Comparison of ENCODE assay signal across 9 mouse cellular contexts in the genomic region with DNA sequence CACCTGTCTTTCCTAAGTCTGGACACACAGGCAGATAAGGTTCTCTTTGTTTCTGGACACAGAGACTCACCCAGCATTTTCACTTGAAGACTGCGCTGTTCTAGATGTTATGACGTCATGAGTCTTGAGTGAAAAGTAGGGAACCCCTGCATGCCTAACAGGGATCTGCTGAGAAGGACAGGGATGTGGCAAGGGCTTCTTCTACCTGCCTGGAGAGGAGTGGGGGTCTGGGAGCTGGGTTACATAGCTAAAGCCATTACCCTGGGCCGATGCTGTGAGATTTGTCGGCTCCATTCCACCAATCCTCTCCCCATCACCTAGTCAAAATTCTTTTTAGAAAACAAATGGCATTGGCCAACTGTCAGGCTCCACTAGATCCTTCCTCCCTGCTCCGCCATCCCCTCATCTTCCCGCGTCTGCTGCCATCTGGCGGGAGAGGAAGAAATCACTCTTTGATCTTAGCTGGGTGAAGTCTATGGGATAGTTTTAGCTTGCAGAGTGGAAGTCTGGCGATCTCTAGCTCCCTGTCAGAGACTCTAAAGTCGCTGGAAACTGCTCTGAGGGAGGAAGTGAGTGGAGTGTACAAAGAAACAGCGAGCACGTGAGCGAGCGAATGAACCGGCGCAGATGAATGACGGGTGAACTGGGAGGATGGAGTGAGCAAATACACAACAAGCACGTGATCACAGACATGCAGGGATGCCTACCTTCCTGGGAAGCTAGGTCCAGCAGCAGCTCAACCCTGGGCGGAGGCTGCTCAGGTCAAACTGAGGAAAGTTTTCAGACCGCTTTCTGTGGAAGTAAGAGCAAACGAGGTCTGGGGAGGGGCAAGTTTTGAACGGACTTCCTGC. TPM values are rescaled to one million over a fixed set of nuclear protein-coding genes. Genes with fewer than 3 reads are reported as not detected.
DNase-seq lines count a peak whose midpoint lies in the region; ATAC-seq and TF ChIP-seq lines count a peak whose summit lies in the region.
"Had no signal": no experiment of that assay in that cellular context is flagged by ENCODE, and none has a peak within 500 bp of the region (broad histone marks: within the 10 kb centered on the region; RNA-seq: fewer than 3 reads in every experiment).

No protein-coding gene starts in this region.

- H3K9ac ChIP-seq in forebrain, embryonic 13.5 days: peak overlapping the region; percentile 32
- H3K9ac ChIP-seq in liver, embryonic 14.5 days (replicated peaks): no peak overlapping the region
- no peak overlapping the region for H3K9ac ChIP-seq in neural tube, embryonic 14.5 days (replicated peaks; ENCODE audit: low read depth, low read length)

- intact Hi-C loops in heart, postnatal 10 days (cut with DNase I): loop anchor here (1.0 to 5.0 kb wide), 2 partner anchors 55 to 124 kb away; no protein-coding TSS in a partner anchor

- ATAC-seq in forebrain, embryonic 13.5 days: peak; percentile 70
- ATAC-seq in liver, embryonic 14.5 days (ENCODE audit: insufficient read depth): no peak
- peak; percentile 78; the same call in 1 of the 2 replicates for ATAC-seq in neural tube, embryonic 14.5 days (ENCODE audit: low read depth)

- no peaks in the 10 kb centered on the region; the same call in 1 of the 2 replicates for H3K4me1 ChIP-seq in forebrain, embryonic 13.5 days
- no peaks in the 10 kb centered on the region for H3K4me1 ChIP-seq in liver, embryonic 14.5 days (replicated peaks; ENCODE audit: control insufficient read depth in 2 of 2, insufficient read depth in 2 of 2, low read length in 1 of 2)
- no peaks in the 10 kb centered on the region for H3K4me1 ChIP-seq in neural tube, embryonic 14.5 days (ENCODE audit: control insufficient read depth, insufficient read depth, low read length)

- no peaks in the 10 kb centered on the region for H3K36me3 ChIP-seq in forebrain, embryonic 13.5 days (ENCODE audit: poor library complexity, severe bottlenecking)
- H3K36me3 ChIP-seq in liver, embryonic 14.5 days (replicated peaks; ENCODE audit: control insufficient read depth, insufficient read depth, low read depth): no peaks in the 10 kb centered on the region
- no peaks in the 10 kb centered on the region for H3K36me3 ChIP-seq in neural tube, embryonic 14.5 days (ENCODE audit: control insufficient read depth, insufficient read depth, low read length)

- no peaks in the 10 kb centered on the region for H3K9me3 ChIP-seq in forebrain, embryonic 13.5 days (replicated peaks)
- H3K9me3 ChIP-seq in liver, embryonic 14.5 days (ENCODE audit: control insufficient read depth, low read length): no peaks in the 10 kb centered on the region
- no peaks in the 10 kb centered on the region for H3K9me3 ChIP-seq in neural tube, embryonic 14.5 days (ENCODE audit: control insufficient read depth, low read length)

- H3K4me3 ChIP-seq in forebrain, embryonic 13.5 days: peak overlapping the region; percentile 16
- H3K4me3 ChIP-seq in liver, embryonic 14.5 days (ENCODE audit: insufficient read depth in 1 of 2, low read depth in 2 of 2, low read length in 2 of 2): no peak overlapping the region
- no peak overlapping the region for H3K4me3 ChIP-seq in neural tube, embryonic 14.5 days (ENCODE audit: low read depth, low read length)

- peak overlapping the region; percentile 51 for H3K4me2 ChIP-seq in forebrain, embryonic 13.5 days
- no peak overlapping the region for H3K4me2 ChIP-seq in liver, embryonic 14.5 days (ENCODE audit: low read depth)
- H3K4me2 ChIP-seq in neural tube, embryonic 14.5 days (ENCODE audit: low read depth, low read length): peak overlapping the region; percentile 28

- DNase-seq in CD4-positive helper T cell, adult 2 months (ENCODE audit: low read depth, low spot score): peak; percentile 54
- peak; percentile 57 for DNase-seq in brain, embryonic 18.5 days (ENCODE audit: low read depth, low spot score)
- DNase-seq in heart, postnatal 10 days: peak; percentile 78 to 87
- peak; percentile 39 to 85 for DNase-seq in kidney, postnatal 36 days
- DNase-seq in liver, embryonic 14.5 days (ENCODE audit: low read depth in 3 of 3, low spot score in 3 of 3): no peak
- DNase-seq in testis, postnatal 10 days (ENCODE audit: low spot score): peak; percentile 90

- peak; percentile 74 for TF ChIP-seq CTCF in liver, embryonic 14.5 days (IDR thresholded peaks at IDR 0.05; ENCODE audit: low read depth)

- TF ChIP-seq EP300 in liver, embryonic 14.5 days (IDR thresholded peaks at IDR 0.05; ENCODE audit: low read depth): no peak

- no peaks in the 10 kb centered on the region for H3K27me3 ChIP-seq in forebrain, embryonic 13.5 days
- no peaks in the 10 kb centered on the region for H3K27me3 ChIP-seq in liver, embryonic 14.5 days (ENCODE audit: control insufficient read depth, insufficient read depth, low read length)
- H3K27me3 ChIP-seq in neural tube, embryonic 14.5 days (ENCODE audit: control insufficient read depth, insufficient read depth, low read length): no peaks in the 10 kb centered on the region

- 12% methylated on average over 22 of the region's 22 CpGs for WGBS in forebrain, embryonic 13.5 days
- 10% methylated on average over 22 of the region's 22 CpGs for WGBS in liver, embryonic 14.5 days (ENCODE audit: insufficient replicate concordance)
- WGBS in neural tube, embryonic 14.5 days: 18% methylated on average over 22 of the region's 22 CpGs

- no peak overlapping the region for H3K27ac ChIP-seq in forebrain, embryonic 13.5 days
- no peak overlapping the region for H3K27ac ChIP-seq in liver, embryonic 14.5 days
- H3K27ac ChIP-seq in neural tube, embryonic 14.5 days (ENCODE audit: low read depth, low read length): no peak overlapping the region

RNA-seq across cellular contexts. Expression of a gene that starts 25.9 kb away (rescaled TPM):
- not detected in 2 replicates for polyA plus RNA-seq in forebrain, embryonic 13.5 days (2015; fragmentation: Nextera tagmentation; extraction: Ambion mirVana)
- not detected for total RNA-seq in heart, postnatal 10 days (2021)
- polyA plus RNA-seq in liver, embryonic 14.5 days (2012; rRNA removed): not detected in 2 replicates
- not detected in 2 replicates for polyA plus RNA-seq in liver, embryonic 14.5 days (2014; fragmentation: Nextera tagmentation; extraction: Ambion mirVana)
- polyA plus RNA-seq in neural tube, embryonic 14.5 days (2014; fragmentation: Nextera tagmentation; extraction: Ambion mirVana): not detected in 2 replicates
- total RNA-seq: adrenal gland, postnatal 4 days had no signal

Comparison
In these comparisons a context has a peak if more than half of its experiments do, and no peak if none do; other contexts are left out.
1. DNase-seq: peak in CD4-positive helper T cell, adult 2 months (single experiment), brain, embryonic 18.5 days (single experiment), heart, postnatal 10 days (2 of 2), kidney, postnatal 36 days (2 of 2) and testis, postnatal 10 days (single experiment); none in liver, embryonic 14.5 days (0 of 3).